Mouse (Mus musculus) small intestine, adult 2 months (tissue): ENCODE measurements around the gene Igfbp4. TPM values are rescaled to one million over a fixed set of nuclear protein-coding genes. Genes with fewer than 3 reads are reported as not detected.

Experiments
- H3K27ac ChIP-seq: fragments of 200-500 bp; 2 replicates; pipeline ENCODE4 v1.5.1; 2012; ENCODE audit warnings: low read depth, low read length, control low read depth, inconsistent platforms; ENCODE audit not compliant: insufficient read depth
- H3K27me3 ChIP-seq: fragments of 200-500 bp; 2 replicates; pipeline ENCODE4 v1.6.1; 2012; ENCODE audit warnings: mild to moderate bottlenecking, moderate library complexity, low read length, inconsistent platforms; ENCODE audit not compliant: control insufficient read depth, insufficient read depth
- H3K36me3 ChIP-seq: fragments of 200-500 bp; 2 replicates; pipeline ENCODE4 v1.6.1; 2012; ENCODE audit warnings: mild to moderate bottlenecking, low read length, control low read depth, inconsistent platforms; ENCODE audit not compliant: control insufficient read depth, insufficient read depth
- H3K4me1 ChIP-seq: fragments of 200-500 bp; 2 replicates; pipeline ENCODE4 v1.6.1; 2012; ENCODE audit warnings: low read length, inconsistent platforms, mixed read lengths; ENCODE audit not compliant: control insufficient read depth, insufficient read depth, insufficient read length
- H3K4me3 ChIP-seq: fragments of 200-500 bp; 2 replicates; pipeline ENCODE4 v1.5.1; 2012; ENCODE audit warnings: low read depth, mild to moderate bottlenecking, control low read depth, inconsistent platforms, low read length, moderate library complexity
- CTCF ChIP-seq: fragments of 200-500 bp; IDR thresholded peaks from 2 replicates; pipeline ENCODE4 v1.5.1; 2012; ENCODE audit warnings: low read depth, mild to moderate bottlenecking, control low read depth, inconsistent platforms, low read length, moderate library complexity, mixed read lengths; ENCODE audit not compliant: insufficient replicate concordance, insufficient read length; ENCODE audit errors: extremely low read depth
- POLR2A ChIP-seq: fragments of 200-500 bp; IDR thresholded peaks from 2 replicates; pipeline ENCODE4 v1.6.1; 2012; ENCODE audit warnings: low read depth, mild to moderate bottlenecking, control low read depth, inconsistent platforms, low read length, moderate library complexity
- WGBS: fragments of 180-500 bp; shearing (Covaris S2); methylation state at CpG from one replicate; pipeline ENCODE4 v1.1.7; 2018; 5-methylcytosine and 5-hydroxymethylcytosine counted together
- polyA plus RNA-seq: library from polyadenylated mRNA; depleted of rRNA; stranded (reverse); fragments of >200 nt; gene quantifications from 2 replicates; pipeline ENCODE4 v1.2.3, GENCODE M21; 2012

Igfbp4 gene
- polyA plus RNA-seq, 1 experiment: 71.6 TPM

- 14% methylated on average over 16 of the region's 16 CpGs for WGBS
- TF ChIP-seq CTCF: no peak
- no peak for TF ChIP-seq POLR2A
- Histone ChIP-seq H3K36me3 (no peaks in the 10 kb centered on the region), H3K4me1 (peaks cover 22% of the 10 kb centered on the region), H3K4me3 (peak overlapping the region; percentile 79), H3K27ac (peak overlapping the region; percentile 71), H3K27me3 (0 out of 2 replicates have a peak, but pooled peaks cover 3% of the 10 kb centered on the region)
These were observed 1.1 kb downstream of the Igfbp4 start for GRCm38 (mm10) chr11:99041841-99042780.

GRCm38 (mm10) chr11:99042834-99043431 is 1.9 kb downstream of the Igfbp4 start:
- WGBS: 11% methylated on average over 12 of the region's 12 CpGs
- no peak for TF ChIP-seq POLR2A
- TF ChIP-seq CTCF: no peak
- H3K36me3 ChIP-seq: no peaks in the 10 kb centered on the region; the same call in 1 of the 2 replicates
- H3K27ac ChIP-seq: peak overlapping the region; percentile 71
- H3K4me1 ChIP-seq: peaks cover 22% of the 10 kb centered on the region
- 0 out of 2 replicates have a peak, but pooled peaks cover 3% of the 10 kb centered on the region for H3K27me3 ChIP-seq
- H3K4me3 ChIP-seq: peak overlapping the region; percentile 79

GRCm38 (mm10) chr11:99043632-99044031 is 2.6 kb downstream of the Igfbp4 start:
- no peak overlapping the region for H3K27ac ChIP-seq
- H3K27me3 ChIP-seq: 0 out of 2 replicates have a peak, but pooled peaks cover 3% of the 10 kb centered on the region
- H3K36me3 ChIP-seq: no peaks in the 10 kb centered on the region; the same call in 1 of the 2 replicates
- peaks cover 22% of the 10 kb centered on the region for H3K4me1 ChIP-seq
- no peak overlapping the region for H3K4me3 ChIP-seq
- TF ChIP-seq CTCF (no peak), POLR2A (no peak)
- WGBS: 53% methylated on average over 6 of the region's 6 CpGs

- Histone ChIP-seq H3K36me3 (no peaks in the 10 kb centered on the region; the same call in 1 of the 2 replicates), H3K4me1 (peaks cover 22% of the 10 kb centered on the region), H3K4me3 (no peak overlapping the region), H3K27me3 (0 out of 2 replicates have a peak, but pooled peaks cover 3% of the 10 kb centered on the region), H3K27ac (no peak overlapping the region)
- WGBS: 49% methylated on average over 5 of the region's 5 CpGs
- TF ChIP-seq CTCF: no peak
- no peak for TF ChIP-seq POLR2A
These were observed 3.3 kb downstream of the Igfbp4 start for GRCm38 (mm10) chr11:99044306-99044705.

- WGBS: 32% methylated on average over 12 of the region's 12 CpGs
- 0 out of 2 replicates have a peak, but pooled peaks cover 3% of the 10 kb centered on the region for H3K27me3 ChIP-seq
- H3K4me1 ChIP-seq: peaks cover 22% of the 10 kb centered on the region
- H3K36me3 ChIP-seq: no peaks in the 10 kb centered on the region; the same call in 1 of the 2 replicates
- H3K4me3 ChIP-seq: no peak overlapping the region
- TF ChIP-seq CTCF (no peak), POLR2A (no peak)
- no peak overlapping the region for H3K27ac ChIP-seq
These were observed 4.3 kb downstream of the Igfbp4 start for GRCm38 (mm10) chr11:99045159-99045889.

GRCm38 (mm10) chr11:99047120-99047519 is 6.1 kb downstream of the Igfbp4 start:
- peaks cover 2% of the 10 kb centered on the region; the same call in 1 of the 2 replicates for H3K36me3 ChIP-seq
- no peak overlapping the region for H3K4me3 ChIP-seq
- WGBS: 46% methylated on average over 5 of the region's 5 CpGs
- no peaks in the 10 kb centered on the region for H3K27me3 ChIP-seq
- TF ChIP-seq CTCF: no peak
- TF ChIP-seq POLR2A: no peak
- H3K4me1 ChIP-seq: peaks cover 7% of the 10 kb centered on the region; the same call in 1 of the 2 replicates
- H3K27ac ChIP-seq: no peak overlapping the region
